Mouse (Mus musculus): Measurements from ENCODE around the gene Eps15l1. TPM values are rescaled to one million over a fixed set of nuclear protein-coding genes. Genes with fewer than 3 reads are reported as not detected.

The Eps15l1 gene
- polyA plus RNA-seq, 1 experiment, result 91.4 TPM

DNA sequence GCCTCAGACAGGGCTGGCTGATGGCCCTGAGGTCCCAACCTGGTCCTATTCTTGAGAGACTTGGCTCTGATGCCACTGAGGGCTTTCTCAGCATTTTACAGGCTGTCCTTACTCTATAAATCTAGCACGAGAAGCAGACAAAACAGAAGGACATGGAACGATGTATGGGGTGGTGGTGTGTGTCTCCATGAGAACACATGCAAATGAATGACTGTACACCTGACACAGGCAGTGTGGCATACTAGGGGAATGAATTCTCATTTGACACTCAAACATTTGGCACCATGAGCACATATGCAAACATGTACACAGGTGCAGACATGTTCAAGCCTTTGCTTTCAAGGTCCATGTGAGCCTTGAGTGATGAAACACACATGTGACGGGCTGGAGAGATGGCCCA is 64.7 kb downstream of the Eps15l1 start:
- Histone ChIP-seq H3K4me3 (ENCODE audit: control insufficient read depth, insufficient read depth, low read length) (no peak overlapping the region), H3K27ac (ENCODE audit: control insufficient read depth, insufficient read depth, low read length) (peak overlapping the region; percentile 14; the same call in 1 of the 2 replicates), H3K36me3 (ENCODE audit: control insufficient read depth, insufficient read depth, low read length) (no peaks in the 10 kb centered on the region; the same call in 1 of the 2 replicates), H3K27me3 (ENCODE audit: control insufficient read depth, insufficient read depth, low read length) (no peaks in the 10 kb centered on the region), H3K4me1 (replicated peaks; ENCODE audit: control insufficient read depth, insufficient read depth, low read length) (peaks cover 53% of the 10 kb centered on the region)
- TF ChIP-seq POLR2A (IDR thresholded peaks at IDR 0.05; ENCODE audit: control insufficient read depth, extremely low read depth, insufficient read depth, low read length, poor library complexity), result no peak
- no peak for TF ChIP-seq CTCF (IDR thresholded peaks at IDR 0.05; ENCODE audit: borderline replicate concordance, control insufficient read depth, extremely low read depth, insufficient read depth, low read length, poor library complexity)
- no peak for DNase-seq
- WGBS, result 97% methylated on average over 3 of the region's 3 CpGs

DNA sequence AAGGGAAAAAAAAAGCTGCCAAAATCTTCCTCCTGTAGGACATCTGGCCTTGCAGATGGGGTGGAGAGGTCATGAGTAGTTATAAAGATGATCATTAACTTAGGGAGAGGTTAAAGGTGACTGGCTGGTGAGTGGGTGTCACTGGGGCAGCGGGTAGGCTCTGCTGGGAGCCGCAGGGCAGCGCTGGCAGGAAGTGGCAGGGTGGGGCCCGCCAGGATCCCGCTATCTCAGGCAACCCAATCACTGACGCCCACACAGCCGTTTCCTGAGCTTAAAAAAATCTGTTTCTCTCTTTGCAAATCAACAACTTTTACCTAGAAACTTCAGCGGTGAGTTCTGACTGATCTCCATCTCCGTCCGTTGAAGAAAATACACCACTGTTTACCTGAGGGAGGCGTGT is 67.0 kb downstream of the Eps15l1 start:
- TF ChIP-seq CTCF (IDR thresholded peaks at IDR 0.05; ENCODE audit: borderline replicate concordance, control insufficient read depth, extremely low read depth, insufficient read depth, low read length, poor library complexity) (no peak), POLR2A (IDR thresholded peaks at IDR 0.05; ENCODE audit: control insufficient read depth, extremely low read depth, insufficient read depth, low read length, poor library complexity) (no peak)
- H3K27ac ChIP-seq (ENCODE audit: control insufficient read depth, insufficient read depth, low read length), result peak overlapping the region; percentile 92
- H3K36me3 ChIP-seq (ENCODE audit: control insufficient read depth, insufficient read depth, low read length), result no peaks in the 10 kb centered on the region; the same call in 1 of the 2 replicates
- H3K4me1 ChIP-seq (replicated peaks; ENCODE audit: control insufficient read depth, insufficient read depth, low read length), result peaks cover 71% of the 10 kb centered on the region
- peak; percentile 76 for DNase-seq
- H3K4me3 ChIP-seq (ENCODE audit: control insufficient read depth, insufficient read depth, low read length), result no peak overlapping the region
- no peaks in the 10 kb centered on the region for H3K27me3 ChIP-seq (ENCODE audit: control insufficient read depth, insufficient read depth, low read length)
- 3% methylated on average over 11 of the region's 11 CpGs for WGBS

DNA sequence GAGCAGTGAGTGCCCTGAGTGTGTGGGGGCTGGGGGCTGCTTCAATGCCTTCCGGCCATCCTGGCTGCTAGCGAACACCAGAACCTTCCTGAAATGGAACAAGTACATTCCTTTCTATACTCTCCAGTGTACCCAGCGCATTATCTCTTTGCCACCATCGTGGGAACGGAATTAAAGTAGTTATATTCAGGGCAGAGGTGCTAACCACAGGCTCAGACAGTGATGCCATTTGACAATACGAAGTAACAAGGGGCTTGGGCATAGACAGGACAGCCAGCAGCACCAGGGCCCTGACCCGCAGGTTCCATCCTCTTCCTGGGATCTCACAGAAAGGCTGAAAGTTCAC is 67.6 kb downstream of the Eps15l1 start:
- WGBS, result 20% methylated on average over 7 of the region's 7 CpGs

DNA sequence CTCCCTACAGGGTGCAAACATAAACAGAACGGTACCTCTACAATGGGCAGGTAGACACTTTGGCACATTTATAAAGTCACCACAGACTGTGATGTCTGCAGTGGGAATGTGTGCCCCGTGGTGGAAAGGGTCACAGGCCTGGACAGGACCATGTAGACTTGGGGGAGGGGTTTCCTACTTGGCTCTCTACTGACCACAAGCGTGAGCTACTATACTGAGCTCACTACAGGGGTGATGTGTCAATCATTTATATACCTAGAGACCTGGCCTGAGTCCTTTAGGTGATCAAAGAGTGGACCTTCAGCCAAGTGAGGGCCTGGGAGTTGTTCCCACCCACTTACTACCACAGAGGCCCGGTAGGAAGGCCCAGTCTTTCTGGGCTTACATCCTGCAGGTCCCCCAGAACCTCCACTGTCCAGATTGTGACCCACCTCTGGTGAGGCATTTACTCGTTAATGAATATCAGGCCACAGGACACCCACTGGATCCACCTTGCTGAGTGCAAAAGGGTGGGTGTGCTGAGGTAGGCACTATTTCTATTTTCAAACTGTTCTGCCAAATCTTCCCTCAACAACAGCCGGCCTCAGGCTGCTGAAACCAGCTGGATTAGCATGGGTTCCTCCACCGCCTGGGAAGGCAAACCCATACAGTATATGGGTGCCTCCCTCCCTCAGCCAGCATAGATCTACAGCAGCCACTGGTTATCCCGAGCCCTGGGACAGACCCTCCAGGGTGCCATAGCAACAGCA is 68.1 kb downstream of the Eps15l1 start:
- H3K4me1 ChIP-seq (replicated peaks; ENCODE audit: control insufficient read depth, insufficient read depth, low read length), result peaks cover 82% of the 10 kb centered on the region
- no peak for DNase-seq
- H3K27me3 ChIP-seq (ENCODE audit: control insufficient read depth, insufficient read depth, low read length), result no peaks in the 10 kb centered on the region
- peak overlapping the region; percentile 54 for H3K27ac ChIP-seq (ENCODE audit: control insufficient read depth, insufficient read depth, low read length)
- H3K36me3 ChIP-seq (ENCODE audit: control insufficient read depth, insufficient read depth, low read length), result no peaks in the 10 kb centered on the region; the same call in 1 of the 2 replicates
- WGBS, result 54% methylated on average over 8 of the region's 8 CpGs
- TF ChIP-seq POLR2A (IDR thresholded peaks at IDR 0.05; ENCODE audit: control insufficient read depth, extremely low read depth, insufficient read depth, low read length, poor library complexity), result no peak
- TF ChIP-seq CTCF (IDR thresholded peaks at IDR 0.05; ENCODE audit: borderline replicate concordance, control insufficient read depth, extremely low read depth, insufficient read depth, low read length, poor library complexity), result no peak
- no peak overlapping the region for H3K4me3 ChIP-seq (ENCODE audit: control insufficient read depth, insufficient read depth, low read length)

More for the DNA sequence above, 67.6 kb downstream of the Eps15l1 start:
- no peaks in the 10 kb centered on the region for H3K27me3 ChIP-seq (ENCODE audit: control insufficient read depth, insufficient read depth, low read length)
- H3K36me3 ChIP-seq (ENCODE audit: control insufficient read depth, insufficient read depth, low read length), result no peaks in the 10 kb centered on the region; the same call in 1 of the 2 replicates
- TF ChIP-seq POLR2A (IDR thresholded peaks at IDR 0.05; ENCODE audit: control insufficient read depth, extremely low read depth, insufficient read depth, low read length, poor library complexity), result no peak
- no peak for TF ChIP-seq CTCF (IDR thresholded peaks at IDR 0.05; ENCODE audit: borderline replicate concordance, control insufficient read depth, extremely low read depth, insufficient read depth, low read length, poor library complexity)
- H3K4me3 ChIP-seq (ENCODE audit: control insufficient read depth, insufficient read depth, low read length), result no peak overlapping the region
- peak; percentile 22 for DNase-seq
- peak overlapping the region; percentile 54 for H3K27ac ChIP-seq (ENCODE audit: control insufficient read depth, insufficient read depth, low read length)
- H3K4me1 ChIP-seq (replicated peaks; ENCODE audit: control insufficient read depth, insufficient read depth, low read length), result peaks cover 76% of the 10 kb centered on the region

DNA sequence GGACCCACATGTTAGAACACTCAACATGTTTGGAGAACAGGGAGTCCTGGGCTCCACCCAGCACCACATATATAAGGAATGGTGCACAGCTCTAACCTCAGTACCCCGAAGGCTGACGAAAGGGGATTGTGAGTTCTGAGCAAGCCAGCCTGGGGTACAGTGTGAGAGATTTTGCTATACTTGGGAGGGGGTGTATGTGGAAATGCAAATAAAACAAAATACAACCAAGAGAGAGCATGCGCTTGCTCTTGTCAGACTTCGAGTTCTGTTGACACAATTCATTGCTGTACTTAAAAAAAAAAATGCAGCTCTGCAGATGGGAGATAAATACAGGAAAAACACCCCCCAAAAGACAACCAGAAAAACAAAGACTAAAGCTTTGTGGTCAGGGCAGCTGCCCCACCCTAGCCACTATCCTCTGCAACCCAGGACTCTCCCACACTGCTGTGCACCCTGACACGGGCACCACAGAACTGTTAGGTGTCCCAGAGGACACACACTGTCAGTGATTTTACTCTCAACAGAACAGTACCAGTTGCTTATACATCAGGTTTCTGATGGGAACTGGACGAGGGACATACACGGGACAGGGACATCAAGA is 69.8 kb downstream of the Eps15l1 start:
- Histone ChIP-seq H3K4me3 (ENCODE audit: control insufficient read depth, insufficient read depth, low read length) (no peak overlapping the region), H3K4me1 (replicated peaks; ENCODE audit: control insufficient read depth, insufficient read depth, low read length) (peaks cover 90% of the 10 kb centered on the region), H3K27me3 (ENCODE audit: control insufficient read depth, insufficient read depth, low read length) (no peaks in the 10 kb centered on the region), H3K36me3 (ENCODE audit: control insufficient read depth, insufficient read depth, low read length) (no peaks in the 10 kb centered on the region; the same call in 1 of the 2 replicates), H3K27ac (ENCODE audit: control insufficient read depth, insufficient read depth, low read length) (peak overlapping the region; percentile 78)
- TF ChIP-seq CTCF (IDR thresholded peaks at IDR 0.05; ENCODE audit: borderline replicate concordance, control insufficient read depth, extremely low read depth, insufficient read depth, low read length, poor library complexity), result no peak
- no peak for TF ChIP-seq POLR2A (IDR thresholded peaks at IDR 0.05; ENCODE audit: control insufficient read depth, extremely low read depth, insufficient read depth, low read length, poor library complexity)
- WGBS, result 45% methylated on average over 7 of the region's 7 CpGs
- DNase-seq, result no peak

DNA sequence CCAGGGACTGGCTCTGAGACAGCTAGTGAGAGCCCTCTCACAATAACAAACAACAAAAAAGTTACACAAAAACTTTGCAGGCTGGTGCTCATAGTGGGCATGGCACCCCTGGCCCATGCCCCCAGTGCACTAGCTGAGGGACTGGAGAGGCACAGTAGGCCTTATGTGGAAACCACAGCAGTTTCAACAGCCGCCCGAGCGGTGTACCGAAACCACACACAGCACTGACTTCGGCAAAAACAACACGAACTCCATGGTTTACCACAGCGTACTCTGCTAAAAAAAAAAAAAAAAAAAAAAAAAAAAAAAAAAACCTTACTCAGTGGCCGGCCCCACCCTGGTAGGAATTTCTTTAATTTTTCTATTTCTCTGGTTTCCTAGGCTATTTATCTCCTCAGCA is 70.5 kb downstream of the Eps15l1 start:
- Histone ChIP-seq H3K4me1 (replicated peaks; ENCODE audit: control insufficient read depth, insufficient read depth, low read length) (peaks cover 90% of the 10 kb centered on the region), H3K27ac (ENCODE audit: control insufficient read depth, insufficient read depth, low read length) (peak overlapping the region; percentile 78), H3K27me3 (ENCODE audit: control insufficient read depth, insufficient read depth, low read length) (no peaks in the 10 kb centered on the region), H3K4me3 (ENCODE audit: control insufficient read depth, insufficient read depth, low read length) (no peak overlapping the region), H3K36me3 (ENCODE audit: control insufficient read depth, insufficient read depth, low read length) (no peaks in the 10 kb centered on the region; the same call in 1 of the 2 replicates)
- no peak for TF ChIP-seq CTCF (IDR thresholded peaks at IDR 0.05; ENCODE audit: borderline replicate concordance, control insufficient read depth, extremely low read depth, insufficient read depth, low read length, poor library complexity)
- no peak for TF ChIP-seq POLR2A (IDR thresholded peaks at IDR 0.05; ENCODE audit: control insufficient read depth, extremely low read depth, insufficient read depth, low read length, poor library complexity)
- DNase-seq, result peak; percentile 72
- 12% methylated on average over 8 of the region's 8 CpGs for WGBS
